Mouse (Mus musculus): ENCODE measurements around the gene Deup1. TPM values are rescaled to one million over a fixed set of nuclear protein-coding genes. Genes with fewer than 3 reads are reported as not detected.

Deup1 gene
- polyA plus RNA-seq, 1 experiment from 2014 or later, result 0.08 TPM

DNA sequence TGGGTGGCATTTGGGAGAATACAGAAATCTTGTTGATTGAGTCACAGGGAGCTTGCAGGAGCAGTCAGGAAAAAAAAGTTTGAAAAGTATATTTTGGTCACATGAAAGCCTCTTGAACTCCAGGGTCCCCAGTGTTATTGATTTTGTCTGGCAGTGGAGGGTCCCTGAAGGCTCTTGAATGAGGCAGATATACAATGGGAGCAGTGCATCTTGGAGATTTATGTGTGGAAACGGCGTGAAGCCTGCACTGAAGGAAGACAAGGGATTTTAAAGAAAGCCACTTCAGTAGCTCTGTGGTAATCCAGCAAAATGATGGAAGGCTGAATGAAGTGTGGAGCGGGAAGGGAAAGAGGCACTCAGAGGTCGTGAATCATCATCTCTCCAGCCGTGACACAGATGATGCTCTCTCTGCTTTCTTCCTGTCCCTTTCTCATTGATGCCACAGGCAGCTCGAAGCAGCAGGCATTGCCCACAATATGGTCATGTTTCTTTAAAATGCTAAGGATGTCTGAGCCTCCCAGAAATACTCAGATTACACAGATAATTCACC is 30.6 kb upstream of the Deup1 start:
- Histone ChIP-seq H3K27me3 (replicated peaks; ENCODE audit: control insufficient read depth, insufficient read depth, low read length) (no peaks in the 10 kb centered on the region), H3K36me3 (ENCODE audit: control insufficient read depth, insufficient read depth) (no peaks in the 10 kb centered on the region), H3K9me3 (ENCODE audit: control insufficient read depth) (no peaks in the 10 kb centered on the region), H3K4me3 (ENCODE audit: low read depth, low read length) (no peak overlapping the region), H3K4me1 (replicated peaks; ENCODE audit: control insufficient read depth, insufficient read depth, low read length) (no peaks in the 10 kb centered on the region), H3K27ac (ENCODE audit: low read depth, low read length) (no peak overlapping the region), H3K4me2 (replicated peaks; ENCODE audit: low read depth) (no peak overlapping the region), H3K9ac (ENCODE audit: low read depth, low read length) (no peak overlapping the region)
- no peak for ATAC-seq
- no peak for TF ChIP-seq CTCF (IDR thresholded peaks at IDR 0.05; ENCODE audit: low read depth)
- WGBS, result 43% methylated on average over 6 of the region's 6 CpGs

DNA sequence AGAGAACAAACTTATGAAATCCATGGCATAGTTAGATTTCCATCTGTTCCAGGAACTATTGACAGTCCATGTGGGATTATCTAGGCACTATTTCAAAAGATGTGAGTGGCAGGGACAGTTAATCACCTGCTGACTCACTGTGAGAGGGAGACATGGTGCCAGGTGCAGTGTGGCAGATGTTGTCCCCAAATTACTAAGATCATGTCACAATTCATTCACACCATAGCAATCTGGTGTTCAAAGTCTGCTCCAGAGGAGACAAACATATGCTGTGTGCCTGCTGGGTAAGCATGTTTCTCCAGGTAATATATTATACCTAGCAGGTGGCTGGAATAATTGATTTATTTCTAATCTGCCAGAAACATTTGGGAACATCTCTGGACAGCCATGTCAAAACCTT is 25.3 kb upstream of the Deup1 start:
- Histone ChIP-seq H3K9me3 (ENCODE audit: control insufficient read depth) (no peaks in the 10 kb centered on the region), H3K27me3 (replicated peaks; ENCODE audit: control insufficient read depth, insufficient read depth, low read length) (no peaks in the 10 kb centered on the region), H3K4me1 (replicated peaks; ENCODE audit: control insufficient read depth, insufficient read depth, low read length) (no peaks in the 10 kb centered on the region), H3K36me3 (ENCODE audit: control insufficient read depth, insufficient read depth) (no peaks in the 10 kb centered on the region), H3K4me3 (ENCODE audit: low read depth, low read length) (no peak overlapping the region), H3K4me2 (replicated peaks; ENCODE audit: low read depth) (no peak overlapping the region), H3K9ac (ENCODE audit: low read depth, low read length) (no peak overlapping the region), H3K27ac (ENCODE audit: low read depth, low read length) (no peak overlapping the region)
- ATAC-seq, result no peak
- TF ChIP-seq CTCF (IDR thresholded peaks at IDR 0.05; ENCODE audit: low read depth), result no peak

DNA sequence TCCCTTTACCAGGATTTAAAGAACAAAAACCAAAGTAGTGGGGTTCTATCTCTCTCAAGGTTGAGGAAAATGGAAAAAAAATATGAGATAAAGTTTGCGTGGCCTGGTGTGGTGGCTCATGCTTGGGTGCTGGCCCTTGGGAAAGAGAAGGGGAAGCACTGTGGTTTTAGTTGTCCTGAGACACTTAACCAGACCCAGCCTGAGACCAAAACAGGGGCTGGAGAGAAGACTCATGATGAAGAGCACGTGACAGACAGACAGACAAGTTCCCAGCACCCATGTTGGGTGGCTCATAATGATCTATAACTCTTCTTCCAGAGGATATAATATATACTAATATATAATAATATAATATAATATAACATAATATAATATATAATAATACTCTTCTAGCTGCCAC is 22.2 kb upstream of the Deup1 start:
- Histone ChIP-seq H3K4me1 (replicated peaks; ENCODE audit: control insufficient read depth, insufficient read depth, low read length) (no peaks in the 10 kb centered on the region), H3K27ac (ENCODE audit: low read depth, low read length) (no peak overlapping the region), H3K27me3 (replicated peaks; ENCODE audit: control insufficient read depth, insufficient read depth, low read length) (no peaks in the 10 kb centered on the region), H3K9ac (ENCODE audit: low read depth, low read length) (no peak overlapping the region), H3K4me3 (ENCODE audit: low read depth, low read length) (no peak overlapping the region), H3K36me3 (ENCODE audit: control insufficient read depth, insufficient read depth) (no peaks in the 10 kb centered on the region), H3K9me3 (ENCODE audit: control insufficient read depth) (no peaks in the 10 kb centered on the region), H3K4me2 (replicated peaks; ENCODE audit: low read depth) (no peak overlapping the region)
- TF ChIP-seq CTCF (IDR thresholded peaks at IDR 0.05; ENCODE audit: low read depth), result no peak
- no peak for ATAC-seq
- 93% methylated on average over 2 of the region's 2 CpGs for WGBS

DNA sequence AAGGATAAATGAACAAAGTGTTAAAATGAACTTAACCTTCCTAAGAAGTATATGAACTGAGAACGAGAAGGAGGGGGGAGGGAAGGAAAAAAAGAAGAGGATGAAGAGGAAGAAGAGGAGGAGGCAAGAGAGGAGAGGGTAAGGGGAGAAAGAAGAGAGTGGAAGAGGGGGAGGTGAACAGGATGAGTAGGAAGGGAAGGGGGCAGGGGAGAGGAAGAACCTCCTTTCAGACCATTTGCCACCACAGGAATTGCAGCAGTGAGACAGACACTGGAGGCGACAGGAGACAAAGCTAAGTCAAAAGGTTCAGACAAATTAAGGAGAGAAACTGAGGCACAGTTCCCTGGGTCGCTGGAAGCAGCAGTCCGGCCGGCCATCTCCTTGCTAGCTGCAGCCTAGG is 349 bp downstream of the Deup1 start:
- 26% methylated on average over 5 of the region's 5 CpGs for WGBS
- Histone ChIP-seq H3K36me3 (ENCODE audit: control insufficient read depth, insufficient read depth) (no peaks in the 10 kb centered on the region), H3K27ac (ENCODE audit: low read depth, low read length) (no peak overlapping the region), H3K4me1 (replicated peaks; ENCODE audit: control insufficient read depth, insufficient read depth, low read length) (no peaks in the 10 kb centered on the region), H3K4me3 (ENCODE audit: low read depth, low read length) (peak overlapping the region; percentile 18; the same call in 1 of the 2 replicates), H3K9ac (ENCODE audit: low read depth, low read length) (no peak overlapping the region), H3K9me3 (ENCODE audit: control insufficient read depth) (no peaks in the 10 kb centered on the region), H3K4me2 (replicated peaks; ENCODE audit: low read depth) (peak overlapping the region; percentile 54), H3K27me3 (replicated peaks; ENCODE audit: control insufficient read depth, insufficient read depth, low read length) (no peaks in the 10 kb centered on the region)
- no peak for TF ChIP-seq CTCF (IDR thresholded peaks at IDR 0.05; ENCODE audit: low read depth)
- ATAC-seq, result no peak

DNA sequence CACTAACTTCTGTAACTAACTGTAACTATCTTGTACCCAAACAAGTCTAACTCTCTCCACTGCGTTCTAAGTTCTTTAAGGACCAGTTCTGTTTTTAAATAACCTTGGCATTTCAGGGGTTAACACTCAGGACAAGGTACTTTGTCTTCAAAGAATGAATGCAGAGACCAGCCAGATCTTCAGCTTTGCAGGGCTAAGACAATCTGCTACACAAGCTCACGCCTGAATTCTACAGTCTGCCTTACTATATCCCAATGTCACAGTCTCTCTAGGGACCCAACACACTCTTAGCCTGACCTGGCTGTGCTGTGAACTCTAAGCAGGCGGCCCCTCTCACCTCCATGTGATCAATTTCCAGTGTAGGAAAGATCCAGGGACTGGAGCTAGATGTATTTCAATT is 3.0 kb downstream of the Deup1 start:
- Histone ChIP-seq H3K4me3 (ENCODE audit: low read depth, low read length) (no peak overlapping the region), H3K4me2 (replicated peaks; ENCODE audit: low read depth) (no peak overlapping the region), H3K9me3 (ENCODE audit: control insufficient read depth) (no peaks in the 10 kb centered on the region), H3K4me1 (replicated peaks; ENCODE audit: control insufficient read depth, insufficient read depth, low read length) (no peaks in the 10 kb centered on the region), H3K27me3 (replicated peaks; ENCODE audit: control insufficient read depth, insufficient read depth, low read length) (no peaks in the 10 kb centered on the region), H3K36me3 (ENCODE audit: control insufficient read depth, insufficient read depth) (no peaks in the 10 kb centered on the region), H3K9ac (ENCODE audit: low read depth, low read length) (no peak overlapping the region), H3K27ac (ENCODE audit: low read depth, low read length) (no peak overlapping the region)
- no peak for ATAC-seq
- 73% methylated on average over 3 of the region's 3 CpGs for whole genome bisulfite sequencing
- no peak for TF ChIP-seq CTCF (IDR thresholded peaks at IDR 0.05; ENCODE audit: low read depth)

DNA sequence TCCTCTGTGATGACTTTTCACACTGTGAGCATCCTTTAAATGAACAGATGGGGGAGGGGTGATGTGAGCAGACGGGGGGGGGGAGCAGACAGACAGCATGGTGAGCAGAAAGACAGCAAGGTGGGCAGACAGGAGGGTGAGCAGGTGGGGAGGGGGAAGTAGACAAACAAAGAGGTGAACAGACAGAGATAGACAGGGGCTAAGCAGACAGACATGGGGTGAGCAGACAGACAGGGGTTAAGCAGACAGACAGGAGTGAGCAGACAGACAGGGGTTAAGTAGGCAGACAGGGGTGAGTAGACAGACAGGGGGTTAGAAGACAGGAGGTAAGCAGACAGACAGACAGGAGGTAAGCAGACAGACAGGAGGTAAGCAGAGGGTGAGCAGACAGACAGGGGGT is 8.0 kb downstream of the Deup1 start:
- Histone ChIP-seq H3K9ac (ENCODE audit: low read depth, low read length) (no peak overlapping the region), H3K4me3 (ENCODE audit: low read depth, low read length) (no peak overlapping the region), H3K27me3 (replicated peaks; ENCODE audit: control insufficient read depth, insufficient read depth, low read length) (no peaks in the 10 kb centered on the region), H3K27ac (ENCODE audit: low read depth, low read length) (no peak overlapping the region), H3K9me3 (ENCODE audit: control insufficient read depth) (no peaks in the 10 kb centered on the region), H3K4me2 (replicated peaks; ENCODE audit: low read depth) (no peak overlapping the region), H3K4me1 (replicated peaks; ENCODE audit: control insufficient read depth, insufficient read depth, low read length) (no peaks in the 10 kb centered on the region), H3K36me3 (ENCODE audit: control insufficient read depth, insufficient read depth) (no peaks in the 10 kb centered on the region)
- TF ChIP-seq CTCF (IDR thresholded peaks at IDR 0.05; ENCODE audit: low read depth), result no peak
- WGBS, result 64% methylated on average over 1 of the region's 1 CpGs
- no peak for ATAC-seq

DNA sequence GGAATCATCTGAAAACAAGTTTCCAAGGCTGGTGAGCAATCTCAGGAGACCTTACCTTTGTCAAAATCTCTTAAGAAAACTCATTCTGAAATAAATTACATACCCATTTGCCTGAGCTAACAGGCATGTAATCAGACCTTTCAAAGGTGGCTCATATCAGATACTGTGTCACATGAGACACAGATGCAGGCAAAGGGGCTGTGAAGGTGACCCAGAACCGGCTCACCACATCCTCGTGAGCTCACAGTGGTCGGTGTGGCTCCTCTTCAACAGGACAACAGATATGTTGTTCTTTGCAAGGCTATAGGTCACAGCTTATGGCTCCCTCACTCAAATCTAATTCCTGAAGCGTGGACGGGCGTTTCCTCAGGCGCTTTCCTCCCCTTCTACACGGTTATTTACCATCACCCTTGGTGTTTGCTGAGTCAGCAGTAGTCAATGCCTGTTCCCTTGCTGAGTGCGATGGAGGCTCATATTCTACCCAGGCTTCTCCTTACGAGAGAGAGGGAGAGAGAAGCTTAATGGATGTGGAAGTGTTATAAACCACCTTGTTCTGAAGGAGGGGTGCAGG is 8.6 kb downstream of the Deup1 start:
- Histone ChIP-seq H3K4me3 (ENCODE audit: low read depth, low read length) (no peak overlapping the region), H3K4me1 (replicated peaks; ENCODE audit: control insufficient read depth, insufficient read depth, low read length) (no peaks in the 10 kb centered on the region), H3K27me3 (replicated peaks; ENCODE audit: control insufficient read depth, insufficient read depth, low read length) (no peaks in the 10 kb centered on the region), H3K9ac (ENCODE audit: low read depth, low read length) (no peak overlapping the region), H3K9me3 (ENCODE audit: control insufficient read depth) (no peaks in the 10 kb centered on the region), H3K27ac (ENCODE audit: low read depth, low read length) (no peak overlapping the region), H3K4me2 (replicated peaks; ENCODE audit: low read depth) (no peak overlapping the region), H3K36me3 (ENCODE audit: control insufficient read depth, insufficient read depth) (no peaks in the 10 kb centered on the region)
- 52% methylated on average over 10 of the region's 10 CpGs for WGBS
- no peak for TF ChIP-seq CTCF (IDR thresholded peaks at IDR 0.05; ENCODE audit: low read depth)
- no peak for ATAC-seq

All from intestine, postnatal 0 days (tissue).